ENCODE assay signal across 16 mouse cellular contexts in the genomic region with DNA sequence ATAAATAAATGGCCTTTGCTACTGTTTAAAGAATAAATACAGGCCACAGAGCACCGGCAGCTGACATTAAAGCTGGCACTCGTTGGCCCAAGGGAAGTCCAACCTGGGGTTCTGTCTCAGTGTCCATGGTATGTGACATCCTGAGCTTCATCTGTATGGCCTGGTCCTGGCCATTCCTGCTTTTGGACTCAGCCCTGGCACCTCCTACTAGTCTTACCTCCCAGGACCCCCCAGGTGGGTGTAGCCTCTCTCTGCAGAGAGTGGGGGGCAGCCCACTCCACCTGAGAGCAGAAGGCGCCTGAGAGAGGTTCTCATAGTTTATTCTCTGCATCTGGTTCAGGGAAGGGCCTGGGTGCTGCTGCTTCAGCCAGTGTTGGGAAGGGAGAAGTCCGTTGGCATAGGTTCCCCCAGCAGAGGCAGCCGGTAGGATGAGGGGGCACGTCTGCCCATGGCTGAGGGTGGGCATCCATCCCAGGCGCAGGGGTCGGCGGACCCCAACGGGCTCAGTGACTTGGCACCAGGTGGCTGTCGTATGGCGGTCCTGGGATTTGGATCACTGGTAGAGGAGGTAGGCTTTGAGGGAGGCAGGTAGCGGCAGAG. TPM values are rescaled to one million over a fixed set of nuclear protein-coding genes. Genes with fewer than 3 reads are reported as not detected.
"Had no signal": no experiment of that assay in that cellular context is flagged by ENCODE, and none has a peak within 500 bp of the region (broad histone marks: within the 10 kb centered on the region; RNA-seq: fewer than 3 reads in every experiment).

No protein-coding gene starts in this region.

- H3K4me3 ChIP-seq: midbrain, embryonic 10.5 days; midbrain, embryonic 12.5 days; myocyte; neural tube, embryonic 13.5 days; neural tube, embryonic 15.5 days had no signal

- H3K36me3 ChIP-seq: midbrain, embryonic 10.5 days; midbrain, embryonic 12.5 days; neural tube, embryonic 13.5 days; neural tube, embryonic 15.5 days had no signal

- ATAC-seq: midbrain, embryonic 16.5 days had no signal

- H3K9me3 ChIP-seq: midbrain, embryonic 10.5 days; midbrain, embryonic 12.5 days; neural tube, embryonic 13.5 days; neural tube, embryonic 15.5 days had no signal

- H3K27ac ChIP-seq: midbrain, embryonic 12.5 days; neural tube, embryonic 13.5 days; neural tube, embryonic 15.5 days had no signal

- DNase-seq: lung, adult 18-20 months; lung, embryonic 14.5 days; lung, postnatal 10 days; lung, postnatal 4 days; midbrain, embryonic 14.5 days; right cerebral cortex, postnatal 14 days; thymus, adult 2 months; thymus, postnatal 25 days; thymus, postnatal 4 days had no signal

- H3K9ac ChIP-seq: lung, embryonic 14.5 days; midbrain, embryonic 12.5 days; neural tube, embryonic 13.5 days; neural tube, embryonic 15.5 days had no signal

- H3K27me3 ChIP-seq: neural tube, embryonic 13.5 days; neural tube, embryonic 15.5 days had no signal

RNA-seq across cellular contexts. Expression of gene Spsb1, which starts 57.1 kb away (rescaled TPM):
- total RNA-seq: megakaryocyte-erythroid progenitor cell, adult 5-6 weeks had no signal
